Mouse (Mus musculus): ENCODE results near the gene Siae.

Siae gene

DNA sequence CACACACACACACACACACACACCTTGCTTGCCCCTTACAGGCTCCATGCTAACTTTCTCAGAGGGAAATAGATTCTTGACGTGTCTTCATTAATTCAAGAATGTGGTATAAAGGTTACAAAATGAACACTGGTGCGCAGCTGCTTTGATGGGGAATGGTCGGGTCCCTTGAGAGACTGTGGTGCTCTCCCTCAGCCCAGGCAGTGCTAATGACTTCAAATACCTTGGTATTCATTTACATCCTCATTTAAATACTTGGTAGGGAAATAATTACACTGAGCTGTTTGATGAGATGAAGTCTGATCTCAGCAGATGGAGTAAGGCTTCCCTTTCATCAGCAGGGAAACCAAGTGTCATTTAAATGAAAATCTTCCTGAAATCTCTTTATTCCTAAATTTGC, 69.6 kb downstream of the Siae start:
- DNase-seq (ENCODE audit: low read depth) = no peak

DNA sequence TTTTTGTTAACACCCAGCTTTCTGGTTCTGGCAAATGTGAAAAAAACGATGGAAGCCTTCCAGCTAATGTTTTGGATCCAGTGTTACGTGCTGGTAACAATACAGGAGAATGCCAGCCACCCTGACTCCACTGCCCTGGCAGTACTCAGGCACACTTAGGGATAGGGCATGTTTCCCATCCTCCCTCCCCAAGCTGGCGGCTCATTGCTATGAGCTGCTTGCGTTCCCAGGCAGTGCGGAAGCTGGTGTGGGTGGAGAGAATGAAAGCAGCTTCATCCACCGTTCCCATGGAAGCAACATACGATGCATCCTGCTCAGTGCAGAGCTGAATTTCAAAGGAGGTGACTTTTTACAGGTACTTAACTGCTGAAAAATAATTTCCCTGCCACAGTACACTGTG, 70.1 kb downstream of the Siae start:
- no peak for DNase-seq (ENCODE audit: low read depth)

DNA sequence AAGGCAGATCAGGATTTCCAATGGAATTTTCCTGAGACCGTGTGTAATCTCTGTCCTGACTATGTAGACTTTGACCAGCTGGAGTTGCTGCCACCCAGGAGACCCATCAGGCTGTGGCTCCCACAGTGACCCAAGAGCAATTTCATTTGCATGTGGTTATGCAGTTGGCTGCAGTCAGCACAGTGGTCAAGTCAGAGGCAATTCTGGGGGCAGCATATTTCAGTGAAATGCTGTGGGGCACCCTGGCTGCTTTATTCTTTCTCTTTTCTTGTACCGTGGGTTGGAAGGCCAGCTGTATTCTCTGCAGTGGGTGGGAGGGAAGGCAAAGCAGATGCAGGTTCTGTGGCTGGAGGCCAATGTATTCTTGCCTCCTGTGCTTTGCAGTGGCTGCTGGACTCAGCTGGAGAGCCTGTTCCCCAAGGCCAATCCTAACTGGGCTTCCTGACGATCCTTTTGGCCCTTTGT, 70.6 kb downstream of the Siae start:
- DNase-seq (ENCODE audit: low read depth) = no peak

DNA sequence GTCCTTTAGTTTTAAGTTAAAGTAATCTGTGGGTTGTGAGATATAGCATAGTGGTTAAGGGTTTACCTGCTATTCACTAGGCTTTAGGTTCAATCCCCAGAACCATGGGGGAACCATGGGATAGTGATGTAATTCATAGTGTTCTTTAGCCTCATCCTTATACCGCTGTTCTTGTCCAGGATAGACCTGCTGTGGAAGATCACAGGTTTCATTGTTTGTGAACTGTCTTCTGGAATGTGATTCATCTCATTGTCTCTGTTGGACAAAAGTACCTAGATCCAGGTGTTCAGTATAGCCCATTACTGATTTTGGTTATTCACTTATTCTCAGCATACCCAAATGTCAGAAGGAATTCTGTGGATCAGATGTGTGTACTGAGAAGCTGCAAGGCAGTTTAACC, 71.8 kb downstream of the Siae start:
- no peak for DNase-seq (ENCODE audit: low read depth)

DNA sequence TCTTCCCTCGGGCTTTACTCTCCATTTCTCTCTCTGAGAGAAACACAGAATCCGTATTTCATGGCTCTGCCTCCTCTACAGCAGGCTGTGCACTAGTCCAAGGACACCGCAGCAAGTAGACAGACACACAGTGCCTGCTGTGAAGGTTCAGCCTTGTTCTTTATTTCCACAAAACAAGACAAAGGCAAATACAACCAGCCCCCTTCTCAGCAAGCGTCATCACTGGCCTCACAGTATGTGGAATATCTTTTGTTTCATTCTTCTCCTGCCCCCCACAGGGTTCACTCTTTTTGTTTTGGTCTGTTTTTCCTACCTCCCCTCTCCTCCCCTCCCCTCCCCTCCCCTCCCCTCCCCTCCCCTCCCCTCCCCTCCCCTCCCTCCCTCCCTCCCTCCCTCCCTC, 73.1 kb downstream of the Siae start:
- no peak for DNase-seq (ENCODE audit: low read depth)

DNA sequence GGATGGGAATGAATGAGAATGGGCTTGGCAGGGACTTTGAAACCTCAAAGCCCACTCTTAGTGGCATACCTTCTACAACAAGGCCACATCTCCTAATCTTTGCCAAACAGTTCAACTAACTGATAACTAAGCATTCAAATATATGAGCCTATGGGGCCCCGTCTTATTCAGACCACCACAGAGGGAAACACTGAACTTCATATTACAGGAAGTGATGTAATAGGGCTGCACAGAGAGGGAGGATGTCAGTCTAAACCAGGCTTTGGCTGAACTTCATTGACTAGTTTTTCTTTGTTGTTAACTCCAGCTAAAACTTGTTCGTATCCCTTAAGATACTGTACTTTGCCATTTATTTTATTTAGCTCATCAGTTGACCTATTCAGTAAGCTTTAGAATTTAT, 74.4 kb downstream of the Siae start:
- no peak for DNase-seq (ENCODE audit: low read depth)

DNA sequence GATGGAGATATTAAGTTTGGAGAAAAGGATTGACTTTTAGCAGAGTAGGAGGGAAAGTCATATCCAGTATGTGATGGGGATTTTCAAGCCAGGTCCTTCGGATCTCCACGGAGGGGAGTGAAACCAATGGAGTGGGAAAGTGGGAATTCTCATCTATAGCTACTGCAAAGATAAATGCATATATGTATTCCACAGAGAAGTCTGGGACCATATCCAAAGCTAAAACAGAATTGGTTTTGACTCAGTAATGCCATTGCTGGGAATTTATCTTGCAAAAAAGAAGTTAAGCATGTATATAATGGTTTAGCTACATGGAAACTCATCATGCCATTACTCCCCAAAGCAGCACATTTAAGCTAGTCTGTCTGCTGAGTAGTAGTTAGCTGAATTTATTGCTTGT, 76.8 kb downstream of the Siae start:
- DNase-seq (ENCODE audit: low read depth) = no peak

DNA sequence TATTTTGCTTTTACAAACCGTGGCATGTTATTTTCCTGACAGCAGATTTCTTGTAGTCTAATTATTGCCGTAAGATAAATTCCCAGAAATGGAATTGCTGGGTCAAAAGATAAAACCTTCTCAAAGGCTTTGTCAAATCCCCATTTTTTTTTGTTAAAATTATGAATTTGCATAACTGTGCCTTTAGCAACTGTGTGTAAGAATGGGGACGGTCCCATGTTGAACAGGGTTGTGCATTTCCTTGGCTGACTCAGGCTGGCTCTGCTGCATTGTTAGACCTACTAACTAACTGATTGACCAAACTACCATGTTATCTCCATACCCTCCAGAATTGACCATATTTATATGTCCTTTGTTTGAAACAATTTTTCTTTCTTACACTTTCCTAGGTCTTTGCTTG, 78.8 kb downstream of the Siae start:
- DNase-seq (ENCODE audit: low read depth) = no peak

DNA sequence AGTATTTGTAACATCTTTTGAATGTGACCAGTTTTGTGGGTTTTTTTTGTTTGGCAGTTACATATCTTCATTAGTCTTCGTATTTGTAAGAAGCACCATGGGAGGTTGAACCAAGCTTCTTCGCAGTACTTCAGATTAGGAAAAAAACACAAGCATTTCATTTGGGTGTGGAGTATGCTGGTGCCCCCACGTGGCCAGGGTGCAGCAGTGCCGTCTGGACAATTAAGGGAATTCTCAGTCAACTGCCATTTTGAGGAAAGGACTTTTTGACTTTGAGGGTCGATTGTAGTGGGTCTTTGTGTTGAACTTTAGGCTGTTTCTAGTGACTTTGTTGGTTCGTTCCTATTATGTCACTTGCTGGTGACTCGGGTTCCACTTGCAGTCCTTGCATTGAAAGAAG, 80.8 kb downstream of the Siae start:
- no peak for DNase-seq (ENCODE audit: low read depth)

DNA sequence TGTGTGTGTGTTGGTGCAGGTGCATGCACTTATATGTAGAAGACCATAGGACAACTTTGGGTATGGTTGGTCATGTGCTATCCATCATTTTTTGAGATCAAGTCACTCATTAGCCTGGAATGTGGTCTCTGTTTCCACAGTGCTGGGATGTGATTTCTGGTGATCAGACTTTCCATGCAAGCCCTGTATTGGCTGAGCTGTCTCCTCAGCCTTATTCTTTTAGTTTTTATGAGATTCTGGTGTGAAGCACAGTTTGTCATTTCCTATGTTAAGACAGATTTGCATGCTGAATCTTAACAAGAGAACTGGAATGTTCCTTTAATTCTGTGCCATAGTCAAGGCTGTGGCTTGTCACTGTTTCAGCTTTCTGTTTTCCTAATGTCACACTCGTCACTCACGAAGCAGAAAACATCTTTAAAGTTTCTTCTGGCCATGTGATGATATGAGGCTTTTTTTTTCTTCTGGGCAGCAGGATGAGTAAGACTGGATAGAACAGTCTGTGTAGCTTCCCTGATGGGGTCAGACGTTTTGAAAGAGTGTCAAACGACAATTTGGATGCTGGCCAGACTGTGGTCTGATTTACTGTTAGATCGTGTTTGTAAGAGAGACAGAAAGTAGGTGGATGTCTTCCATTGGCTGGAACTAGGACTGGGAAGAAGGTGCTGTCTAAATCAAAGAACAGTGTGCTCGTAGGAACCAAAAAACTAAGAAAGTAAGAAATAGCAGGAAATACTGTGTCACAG, 81.5 kb downstream of the Siae start:
- no peak for DNase-seq (ENCODE audit: low read depth)

DNA sequence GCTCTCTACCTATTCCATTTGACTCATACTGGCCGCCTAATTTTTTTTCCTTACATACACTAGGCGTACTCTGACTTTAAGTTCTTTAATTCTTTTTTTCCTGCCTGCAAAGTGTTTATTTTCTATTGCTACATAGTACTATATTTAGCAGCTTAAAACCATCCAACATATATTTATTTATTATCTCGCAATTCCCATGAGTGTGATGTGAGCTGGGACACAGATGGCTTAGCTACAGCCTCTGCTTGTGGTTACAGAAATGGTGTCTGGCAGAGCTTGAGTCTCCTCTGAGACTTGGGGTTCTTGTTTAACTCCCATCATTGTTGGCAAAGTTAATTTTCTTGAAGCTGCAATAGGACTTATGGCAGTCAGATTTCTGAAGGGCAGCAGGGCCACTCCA, 83.2 kb downstream of the Siae start:
- DNase-seq (ENCODE audit: low read depth) = no peak

DNA sequence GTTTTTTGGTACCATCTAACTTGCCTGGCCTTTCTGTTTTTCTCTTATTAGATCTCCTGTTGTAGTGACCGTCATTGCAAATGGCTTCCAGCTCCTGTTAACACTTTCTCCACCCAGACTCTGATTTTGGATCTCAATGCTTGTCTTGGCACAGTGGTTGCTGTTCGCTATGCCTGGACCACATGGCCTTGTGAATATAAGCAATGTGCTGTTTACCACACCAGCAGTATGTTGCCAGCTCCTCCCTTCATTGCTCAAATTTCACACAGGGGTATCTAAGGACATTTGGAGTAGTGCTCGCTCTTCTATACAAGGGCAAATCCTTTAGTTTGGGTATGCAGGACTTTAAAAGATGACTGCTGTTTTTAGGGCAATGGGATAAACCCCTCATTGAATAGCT, 90.7 kb downstream of the Siae start:
- DNase-seq (ENCODE audit: low read depth) = no peak

DNA sequence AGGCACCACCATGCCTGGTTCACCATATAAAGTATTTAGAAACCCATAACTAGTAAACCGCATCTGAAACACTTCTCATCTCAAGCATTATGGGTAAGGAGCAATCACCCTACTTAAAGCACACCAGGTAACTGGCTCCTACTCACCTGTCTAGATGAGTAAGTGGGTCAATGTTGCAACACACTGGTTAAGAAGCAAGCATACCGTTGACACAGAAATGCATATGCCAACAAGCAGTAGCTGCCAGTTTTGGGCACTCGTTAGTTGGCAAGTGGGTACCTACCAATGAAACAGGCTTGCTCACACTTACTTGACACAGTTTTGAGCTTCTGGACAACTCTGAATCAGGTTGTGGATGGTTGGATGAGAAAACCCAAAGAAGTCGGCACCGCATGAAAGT, 95.1 kb downstream of the Siae start:
- no peak for DNase-seq (ENCODE audit: low read depth)

DNA sequence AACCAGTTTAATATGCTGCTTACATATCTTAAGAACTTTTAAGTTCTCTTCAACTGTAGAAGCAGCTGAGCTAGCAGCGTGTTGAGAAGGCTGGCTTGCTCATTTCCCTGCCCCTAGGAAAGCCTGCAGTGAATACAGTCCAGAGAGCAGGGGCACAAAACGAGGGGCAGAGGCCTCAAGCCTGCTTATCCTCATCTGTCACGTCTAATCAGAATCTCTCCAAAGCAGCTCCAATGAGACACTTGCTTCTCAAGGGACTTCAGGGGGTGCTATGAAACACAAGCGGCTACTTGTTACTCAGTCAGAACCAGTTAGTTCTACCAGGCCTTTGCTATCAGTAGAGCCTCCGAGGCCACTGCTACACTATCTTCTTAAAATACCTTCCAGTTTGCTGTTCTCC, 98.3 kb downstream of the Siae start:
- no peak for DNase-seq (ENCODE audit: low read depth)

DNA sequence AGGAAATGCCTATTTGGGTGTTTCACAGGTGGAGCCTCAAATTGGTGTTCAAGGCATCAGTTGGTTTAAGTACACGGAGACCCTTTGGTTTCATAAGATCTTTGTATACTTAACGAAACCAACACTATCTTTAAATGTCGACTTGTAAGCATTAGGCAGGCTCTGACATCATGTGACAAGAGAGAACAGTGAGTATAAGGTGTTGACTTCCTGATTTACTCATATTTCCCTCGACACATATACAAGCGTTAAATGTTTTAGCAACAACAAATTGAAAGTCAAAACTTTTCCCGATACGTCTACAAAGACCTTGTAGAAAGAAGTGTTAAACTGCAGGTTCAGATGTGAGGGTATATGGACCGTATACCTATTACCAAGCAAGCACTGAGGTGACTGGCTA, 100.5 kb downstream of the Siae start:
- no peak for DNase-seq (ENCODE audit: low read depth)

DNA sequence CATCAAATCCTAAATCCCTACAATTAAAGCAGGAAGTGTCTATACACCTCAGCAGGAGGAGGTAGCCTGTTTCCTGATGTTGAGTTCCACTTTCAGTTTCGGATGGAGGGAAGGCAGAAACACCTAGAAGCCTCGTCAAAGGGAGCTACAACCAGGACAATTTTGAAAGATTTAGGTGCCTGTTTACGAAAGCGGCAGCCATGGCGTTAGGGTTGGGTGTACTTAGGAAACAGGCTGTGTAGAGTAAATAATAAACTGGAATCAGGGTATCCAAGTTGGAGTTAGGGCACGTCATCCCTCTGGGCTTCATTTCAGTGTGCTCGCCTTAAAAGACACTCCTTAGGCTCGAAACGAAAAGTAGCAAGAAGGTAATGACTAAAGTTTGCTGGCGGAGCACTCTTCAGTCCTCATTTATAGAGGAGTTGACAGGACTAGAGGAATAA, 101.0 kb downstream of the Siae start:
- peak; percentile 25 for DNase-seq (ENCODE audit: low read depth)

DNA sequence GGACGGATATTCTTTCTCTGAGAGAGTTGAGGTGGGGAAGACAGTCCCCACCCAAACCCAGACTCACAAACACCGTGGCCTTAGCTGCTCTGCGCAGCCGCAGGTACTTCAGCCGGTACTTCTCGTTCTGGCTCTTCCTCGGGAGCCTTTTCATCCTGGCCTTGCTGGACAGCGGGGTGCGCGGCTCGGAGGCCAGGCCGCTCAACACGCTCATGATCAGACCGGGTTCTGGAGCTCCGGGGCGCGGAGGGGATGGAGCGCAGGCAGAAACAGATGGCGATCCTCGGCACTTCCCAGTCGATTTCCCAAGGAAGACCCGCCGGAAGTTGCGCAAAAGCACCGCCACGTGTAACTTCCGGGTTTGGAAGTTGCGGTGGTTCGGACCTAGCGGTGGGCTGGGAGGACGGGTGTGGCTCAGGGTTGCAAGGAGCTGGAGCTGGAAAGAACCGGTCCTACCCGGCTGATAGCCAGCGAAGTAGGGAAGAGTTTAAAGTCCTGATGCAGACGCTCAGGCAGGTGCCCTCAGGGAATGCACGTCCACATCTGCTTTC, 101.5 kb downstream of the Siae start, which contains the start of gene Tbrg1:
Gene Tbrg1 (minus strand): TSS at position 382 of the 551 bp plus-strand sequence.
- peak; percentile 72 for DNase-seq (ENCODE audit: low read depth)

DNA sequence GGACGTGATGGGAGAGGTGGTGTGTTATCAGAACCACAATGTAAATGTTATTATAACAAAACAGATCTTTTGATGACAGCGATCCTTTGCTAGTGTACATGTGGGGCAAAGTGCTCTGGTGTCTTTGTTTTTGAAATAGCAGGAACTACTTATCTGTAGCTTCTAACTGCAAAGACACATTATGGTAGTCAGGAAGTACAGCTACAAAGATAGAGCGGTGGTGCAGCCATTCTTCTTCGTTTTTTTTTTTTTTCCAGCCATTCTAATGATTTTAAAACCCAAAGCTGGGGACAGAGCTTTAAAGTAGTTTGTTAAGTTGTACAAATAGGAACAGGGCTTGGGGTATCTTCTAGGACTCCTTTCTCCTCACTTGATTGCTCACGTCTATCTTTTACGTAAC, 103.9 kb downstream of the Siae start:
- DNase-seq (ENCODE audit: low read depth) = no peak

DNA sequence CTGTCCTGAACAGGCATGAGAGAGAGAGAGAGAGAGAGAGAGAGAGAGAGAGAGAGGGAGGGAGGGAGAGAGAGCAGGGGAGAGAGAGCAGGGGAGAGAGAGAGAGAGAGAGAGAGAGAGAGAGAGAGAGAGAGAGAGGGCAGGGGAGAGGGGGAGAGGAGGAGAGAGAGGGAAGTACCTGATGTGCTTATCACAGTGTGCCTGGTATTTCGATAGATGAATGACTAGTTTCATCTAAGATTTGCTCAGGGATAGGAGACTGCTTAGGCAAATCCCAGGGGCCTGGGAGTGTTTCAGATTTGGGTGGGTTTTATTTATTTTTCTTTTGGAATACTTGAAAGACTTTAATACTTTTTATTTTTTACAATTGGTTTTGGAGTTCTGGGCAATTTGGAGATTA, 107.7 kb downstream of the Siae start:
- no peak for DNase-seq (ENCODE audit: low read depth)

DNA sequence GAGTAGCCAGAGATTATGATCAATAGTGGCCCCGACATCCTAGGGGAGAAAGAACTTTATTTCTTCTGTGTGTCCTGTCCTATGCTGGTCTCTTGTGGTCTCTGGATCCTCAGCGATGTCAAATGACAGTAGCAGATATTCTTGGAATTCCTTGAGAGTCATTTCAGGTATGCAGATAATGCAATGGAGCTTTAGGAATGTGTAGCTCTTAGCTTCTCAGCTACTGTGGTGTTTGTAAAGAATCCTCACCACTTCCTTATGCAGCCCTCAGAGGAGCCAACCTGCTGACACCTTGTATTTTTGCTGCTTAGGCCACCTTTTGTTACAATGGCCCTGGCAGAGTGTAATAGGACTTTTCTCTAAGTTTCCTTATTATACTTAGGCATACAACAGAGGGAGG, 109.1 kb downstream of the Siae start:
- DNase-seq (ENCODE audit: low read depth) = no peak

DNA sequence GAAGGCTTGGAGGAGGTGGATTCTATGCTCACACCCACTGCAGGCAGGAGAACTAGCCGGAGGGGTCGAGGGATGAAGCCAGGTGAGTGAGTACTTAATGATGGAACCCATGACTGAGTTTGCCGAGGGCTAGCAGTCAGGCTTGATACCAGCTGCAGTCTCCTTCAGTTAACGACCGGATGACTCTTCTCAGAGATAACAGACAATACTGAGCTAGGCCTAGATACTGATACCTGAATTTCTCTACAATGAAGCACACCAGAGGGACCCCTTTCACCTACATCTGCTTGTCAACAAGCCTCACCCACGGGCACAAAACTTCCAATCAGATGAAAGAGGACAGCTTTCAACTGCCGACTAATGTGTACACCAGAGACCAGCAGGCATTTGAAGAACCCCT, 110.5 kb downstream of the Siae start:
- no peak for DNase-seq (ENCODE audit: low read depth)

DNA sequence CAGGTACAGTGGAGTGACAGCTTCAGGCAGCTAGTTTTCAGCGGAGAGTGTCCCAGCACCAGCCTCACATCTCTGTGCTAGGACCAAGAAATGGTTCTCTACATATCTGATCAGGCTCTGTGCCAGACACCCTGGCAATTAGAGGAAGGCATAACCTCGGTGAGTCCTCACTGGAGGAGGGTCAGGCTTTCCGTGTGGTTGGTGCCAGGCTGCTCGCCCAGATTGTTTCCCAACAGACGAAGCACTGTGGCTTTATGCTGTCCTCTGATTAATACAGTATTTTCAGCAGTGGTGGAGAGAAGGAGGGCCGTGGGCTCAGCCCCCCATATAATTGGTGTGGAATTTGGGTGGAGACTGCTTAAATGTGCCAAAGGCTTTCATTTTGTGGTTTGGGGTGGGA, 113.6 kb downstream of the Siae start, which contains the start of gene Panx3:
Gene Panx3 (minus strand): TSS at position 121 of the 400 bp plus-strand sequence.
- no peak for DNase-seq (ENCODE audit: low read depth)

DNA sequence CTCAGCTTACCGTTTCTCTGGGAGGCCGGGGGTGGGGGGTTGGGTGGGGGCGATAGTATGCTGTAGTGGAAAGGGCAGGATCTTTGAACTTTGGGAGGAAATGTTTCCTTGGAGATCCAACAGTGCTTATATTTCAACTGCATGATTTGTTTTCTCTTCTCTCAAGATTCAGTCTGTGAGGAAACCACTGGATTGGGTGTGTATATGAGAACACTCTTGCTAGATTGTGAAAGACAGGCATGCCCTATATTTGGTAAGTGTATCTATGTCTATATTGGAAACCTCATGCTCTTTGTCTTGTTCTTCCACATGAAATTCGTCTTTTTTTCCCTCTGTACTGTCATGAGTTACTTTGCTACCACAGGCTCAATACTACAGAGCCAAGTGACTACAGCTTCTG, 114.2 kb downstream of the Siae start:
- DNase-seq (ENCODE audit: low read depth) = no peak

DNA sequence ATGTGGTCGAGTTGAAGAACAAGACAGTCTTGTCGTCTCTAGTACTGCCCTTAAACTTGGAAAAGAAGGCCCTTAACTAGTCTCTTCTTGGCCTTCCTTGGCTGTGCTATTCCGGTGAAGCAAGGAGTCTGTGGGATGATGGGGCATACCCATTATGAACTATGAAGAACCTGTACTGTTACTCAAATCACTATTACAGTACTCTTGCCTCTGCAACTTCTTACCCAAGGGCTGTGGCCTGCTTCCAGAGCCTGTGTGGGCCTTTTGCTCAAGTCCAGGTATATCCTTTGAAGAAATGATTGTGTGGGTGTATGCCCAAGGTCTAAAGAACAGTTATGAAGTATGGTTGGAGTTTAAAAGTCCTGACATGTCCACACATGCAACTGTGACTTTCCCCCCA, 114.8 kb downstream of the Siae start:
- DNase-seq (ENCODE audit: low read depth) = no peak
